Mouse (Mus musculus) c-Kit-positive CD71-positive TER-119-negative erythroid progenitor cells, embryonic 14.5 days (primary cell): ENCODE data around the gene Gja1.

ENCODE experiments used
- DNase-seq: peaks from one replicate; pipeline ENCODE4 v3.0.0-alpha.2; 2013; ENCODE audit warnings: low read depth

Gene Gja1

GRCm38 (mm10) chr10:56415894-56416570 lies 38.9 kb downstream of the Gja1 start:
- DNase-seq, result no peak

GRCm38 (mm10) chr10:56422518-56422917 lies 45.4 kb downstream of the Gja1 start:
- DNase-seq, result no peak

GRCm38 (mm10) chr10:56425016-56425798 lies 48.1 kb downstream of the Gja1 start:
- DNase-seq, result no peak

DNA sequence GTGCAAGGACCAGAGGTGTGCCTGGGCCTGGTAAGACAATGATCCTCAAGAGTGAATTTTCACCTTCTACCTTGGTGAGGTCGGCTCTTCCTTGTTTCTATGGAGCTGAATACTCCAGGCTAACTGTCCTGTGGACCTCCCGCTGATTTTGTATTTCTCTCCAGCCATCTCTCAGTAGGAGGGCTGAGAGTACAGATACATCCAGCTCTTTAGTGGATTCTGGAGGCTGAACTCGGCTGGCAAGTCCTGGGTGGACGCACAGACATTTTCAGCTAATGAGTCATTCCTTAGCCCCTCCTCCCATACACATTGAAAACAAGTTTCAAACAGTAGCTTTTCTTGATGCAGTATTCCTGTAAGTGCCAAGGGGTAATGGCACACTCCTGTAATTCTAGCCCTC lies 49.2 kb downstream of the Gja1 start:
- no peak for DNase-seq

- DNase-seq, result no peak
These were observed 50.3 kb downstream of the Gja1 start for GRCm38 (mm10) chr10:56427382-56427781.

DNA sequence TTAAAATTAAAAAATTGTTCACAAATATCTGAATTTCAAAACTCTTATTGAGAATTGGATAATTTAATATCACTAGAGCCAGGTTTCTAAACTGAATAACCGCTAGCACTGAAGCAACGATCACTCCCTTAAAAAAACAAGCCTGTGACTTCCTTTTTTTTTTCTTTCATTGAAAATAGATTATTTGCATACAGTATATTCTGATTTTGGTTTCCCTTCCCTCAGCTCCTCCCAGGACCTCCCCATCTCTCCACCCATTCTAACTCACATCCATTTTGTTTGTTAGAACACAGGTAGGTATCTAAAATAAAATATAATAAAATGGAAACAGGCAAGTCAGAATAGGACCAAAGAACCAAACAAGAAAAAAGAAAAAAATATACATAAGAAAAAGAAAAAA lies 50.7 kb downstream of the Gja1 start:
- DNase-seq, result no peak

GRCm38 (mm10) chr10:56429011-56429410 lies 51.9 kb downstream of the Gja1 start:
- no peak for DNase-seq

DNA sequence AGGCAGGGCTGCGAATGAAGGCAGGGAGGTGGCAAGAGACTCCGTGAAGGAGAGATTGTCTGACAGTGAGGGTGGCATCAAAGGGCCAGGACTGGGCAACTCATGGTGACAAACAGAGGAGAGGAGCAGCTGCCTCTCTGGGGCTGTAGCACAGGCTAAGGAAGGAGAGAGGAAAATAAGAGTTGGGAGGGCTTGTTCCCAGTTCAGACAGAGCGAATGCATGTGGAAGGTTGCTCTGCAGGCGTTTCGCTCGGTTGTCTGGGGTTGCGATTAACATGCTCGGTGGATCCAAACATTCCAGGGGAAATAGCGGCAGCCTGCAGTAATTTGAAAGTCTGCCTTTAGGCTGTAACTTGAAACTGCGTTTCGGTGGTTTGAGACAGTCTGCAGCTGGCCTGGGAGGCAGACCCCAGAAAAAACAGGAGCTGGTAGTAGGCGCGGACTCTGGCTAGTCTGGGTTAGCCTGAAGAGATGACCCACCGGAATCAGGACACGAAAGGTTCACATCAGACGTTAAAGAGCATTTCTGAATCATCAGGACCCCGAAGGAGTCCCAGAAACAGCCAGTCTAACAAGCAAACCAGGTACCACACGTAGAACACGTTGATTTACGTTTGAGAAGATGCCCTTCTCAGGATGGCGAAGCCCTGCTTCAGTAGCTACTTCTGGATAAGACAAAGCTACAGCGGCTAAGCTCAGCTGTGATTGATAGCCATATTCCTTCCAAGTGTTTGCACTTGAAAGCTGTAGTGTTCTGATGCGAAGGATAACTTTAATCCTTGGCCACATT lies 54.7 kb downstream of the Gja1 start:
- DNase-seq, result no peak

DNA sequence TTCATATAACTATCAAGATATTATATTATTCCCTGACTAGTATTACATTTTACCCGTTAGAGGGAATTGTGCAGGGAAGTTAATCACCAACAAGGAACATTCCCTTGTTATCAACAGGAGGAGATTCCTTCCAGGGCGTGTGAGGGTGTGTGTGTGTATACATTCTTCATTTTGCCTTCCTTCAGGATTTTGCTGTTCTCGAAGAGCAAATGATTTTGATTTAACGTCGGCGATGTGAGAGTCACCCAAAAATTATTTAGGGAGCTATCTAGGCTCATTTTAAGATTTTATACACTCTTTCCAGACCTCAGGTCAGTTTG lies 55.2 kb downstream of the Gja1 start:
- no peak for DNase-seq

DNA sequence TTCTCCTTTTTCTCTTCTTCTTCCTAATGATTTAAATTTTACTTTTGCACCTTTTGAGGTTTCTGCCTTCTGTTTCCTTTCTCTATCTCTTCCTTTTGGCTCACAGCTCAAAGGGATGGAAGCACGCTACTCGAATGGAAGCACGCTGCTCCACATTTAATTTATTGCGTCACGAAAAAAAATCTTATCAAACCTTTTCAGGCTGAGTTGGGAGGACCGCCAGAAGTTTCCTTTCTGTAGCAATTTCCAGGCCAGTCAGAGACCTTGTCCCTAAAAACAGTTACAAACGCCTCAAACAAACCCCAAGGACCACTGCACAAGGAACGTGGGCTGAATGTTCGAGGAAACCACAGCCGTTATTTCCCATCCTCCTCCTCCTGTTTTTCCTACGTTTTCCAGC lies 60.2 kb downstream of the Gja1 start:
- no peak for DNase-seq

DNA sequence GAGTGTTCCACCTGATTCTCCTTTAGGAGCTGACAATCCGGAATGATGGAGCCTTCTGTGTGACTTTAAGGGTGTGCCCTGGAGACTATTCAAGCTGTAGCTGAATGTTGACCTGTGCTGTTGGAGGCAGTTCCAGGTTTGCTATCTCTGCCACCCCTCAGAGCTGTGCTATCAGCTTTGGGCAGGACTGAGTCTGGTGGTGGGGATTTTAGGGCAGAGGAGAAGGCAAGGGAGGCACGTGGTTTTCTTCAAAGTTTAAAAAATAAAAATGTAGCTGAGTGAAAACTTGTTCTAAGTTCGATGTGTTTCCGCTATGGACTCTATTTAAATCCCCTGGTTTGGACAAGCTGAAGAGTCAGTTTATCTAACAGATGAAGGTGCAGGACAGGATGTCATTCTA lies 62.5 kb downstream of the Gja1 start:
- DNase-seq, result no peak

GRCm38 (mm10) chr10:56444457-56444856 lies 67.3 kb downstream of the Gja1 start:
- DNase-seq, result no peak

GRCm38 (mm10) chr10:56449030-56449429 lies 71.9 kb downstream of the Gja1 start:
- DNase-seq, result no peak
